Mouse (Mus musculus): ENCODE results near the gene 2010003K11Rik.

The 2010003K11Rik gene

DNA sequence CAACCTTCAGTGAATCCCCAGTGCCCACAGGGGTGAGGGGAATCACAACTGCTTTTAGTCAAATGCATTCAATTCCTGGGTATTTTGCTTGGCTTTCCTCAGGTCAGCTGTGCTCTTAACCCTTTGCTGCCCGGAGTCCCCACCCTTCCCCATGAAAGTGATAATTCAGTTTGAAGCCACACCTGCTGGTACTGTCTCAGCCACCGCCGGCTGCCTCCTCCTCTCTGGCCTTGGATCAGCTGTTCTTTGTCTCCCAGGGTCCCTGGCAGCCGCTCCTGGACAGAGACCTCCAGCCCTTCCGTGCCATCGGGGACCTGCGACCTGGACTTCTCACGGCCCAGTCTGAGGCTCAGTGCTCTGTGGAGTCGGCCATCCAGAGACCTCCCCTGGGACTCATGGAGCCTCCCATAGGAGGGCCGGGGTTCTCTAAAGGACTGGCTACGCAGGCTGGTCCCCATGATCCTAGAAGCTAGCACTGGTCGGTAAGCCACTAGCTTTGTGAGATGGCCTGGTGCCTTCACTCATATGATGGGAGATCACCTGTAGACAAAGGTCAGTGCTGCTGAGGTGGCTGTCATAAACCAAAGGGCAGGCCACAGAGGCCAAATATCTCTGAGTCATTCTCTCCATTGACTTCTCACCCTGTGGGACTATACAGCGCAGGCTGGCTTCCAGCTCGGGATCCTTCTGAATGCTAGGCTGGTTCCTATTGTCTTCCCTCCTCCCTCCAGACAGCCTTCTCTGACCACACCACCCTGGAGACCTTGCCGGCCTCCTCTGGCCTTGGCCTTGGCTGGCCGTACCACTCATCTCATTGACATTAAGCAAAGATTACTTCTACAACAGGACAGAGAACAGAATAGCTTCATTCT, at the start of gene 2010003K11Rik:
Gene 2010003K11Rik, minus strand, starts transcription at position 522 of the 872 bp plus-strand sequence.
- DNase-seq: no peak

DNA sequence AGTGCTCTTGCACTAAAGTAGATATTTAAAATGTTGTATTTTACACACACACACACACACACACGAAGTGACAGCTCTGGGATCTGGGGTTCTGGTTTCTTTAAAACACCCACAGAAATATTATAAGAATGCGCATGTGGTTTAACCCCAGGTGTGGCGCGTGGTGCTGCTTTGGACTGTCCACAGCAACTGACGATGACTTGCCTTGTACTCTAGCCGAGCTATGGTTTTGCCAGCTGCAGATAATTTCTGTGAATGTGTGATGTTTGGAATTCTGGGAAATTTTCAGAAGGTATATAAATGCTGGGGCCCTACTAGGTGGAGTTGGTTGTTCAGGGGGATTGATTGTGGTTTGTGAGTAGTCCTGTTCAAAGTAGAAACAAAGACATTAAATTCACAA, 49.4 kb upstream of the 2010003K11Rik start:
- no peak for DNase-seq

DNA sequence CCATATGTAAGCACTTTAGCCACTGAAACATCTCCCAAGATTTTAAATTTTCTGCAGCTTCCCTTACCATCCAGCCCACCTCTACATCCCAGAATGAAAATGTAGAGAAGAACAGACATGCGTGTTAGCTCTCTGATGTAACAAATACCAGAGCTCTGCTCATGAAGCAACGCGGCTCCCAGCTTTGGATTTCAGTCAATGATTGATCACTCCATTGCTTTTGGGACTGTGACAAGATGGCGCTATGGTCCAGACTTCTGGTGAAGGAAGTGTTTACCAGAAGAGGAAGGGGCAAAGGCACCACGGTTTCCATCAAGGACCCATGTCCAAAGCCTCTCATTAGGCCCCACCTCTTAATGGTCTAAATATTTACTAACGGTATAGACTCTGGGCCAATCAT, 47.5 kb upstream of the 2010003K11Rik start:
- DNase-seq: no peak

DNA sequence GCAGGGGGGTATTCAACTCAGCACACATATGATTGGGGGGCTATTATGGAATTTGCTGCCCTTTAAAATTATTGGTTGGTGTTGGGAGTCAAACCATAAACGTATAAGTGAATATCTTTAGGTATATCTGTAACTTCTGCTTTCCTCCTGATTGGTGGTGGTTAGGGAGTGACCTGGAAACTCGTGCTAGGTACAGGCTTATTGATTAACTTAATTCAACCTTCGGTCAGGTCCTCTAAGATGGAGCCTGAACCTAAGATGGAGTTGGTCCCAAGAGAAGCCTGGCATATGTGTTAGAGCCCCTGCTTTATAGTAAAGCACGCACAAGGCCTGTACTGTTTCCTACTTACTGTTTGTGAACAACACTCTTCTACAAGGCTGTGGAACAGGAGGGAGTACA, 46.7 kb upstream of the 2010003K11Rik start:
- no peak for DNase-seq

DNA sequence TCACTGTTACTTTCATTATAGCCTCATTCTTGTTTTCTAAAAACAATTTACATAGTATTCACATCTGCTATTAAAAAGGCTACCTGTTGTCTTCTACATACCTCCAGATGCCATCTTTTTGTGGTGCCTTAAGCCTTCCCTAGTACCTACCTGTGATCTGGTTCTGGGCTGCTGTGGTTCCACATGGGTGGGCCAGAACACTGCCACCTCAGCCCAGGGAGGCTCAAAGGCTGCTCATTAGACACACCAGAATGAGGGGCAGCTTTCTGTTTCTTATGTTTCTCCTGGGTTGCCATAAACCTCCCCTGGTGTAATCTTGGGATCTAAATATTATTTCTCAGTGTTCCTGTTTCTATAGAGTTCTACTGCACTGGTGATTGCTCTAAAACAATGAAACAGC, 43.7 kb upstream of the 2010003K11Rik start:
- no peak for DNase-seq

DNA sequence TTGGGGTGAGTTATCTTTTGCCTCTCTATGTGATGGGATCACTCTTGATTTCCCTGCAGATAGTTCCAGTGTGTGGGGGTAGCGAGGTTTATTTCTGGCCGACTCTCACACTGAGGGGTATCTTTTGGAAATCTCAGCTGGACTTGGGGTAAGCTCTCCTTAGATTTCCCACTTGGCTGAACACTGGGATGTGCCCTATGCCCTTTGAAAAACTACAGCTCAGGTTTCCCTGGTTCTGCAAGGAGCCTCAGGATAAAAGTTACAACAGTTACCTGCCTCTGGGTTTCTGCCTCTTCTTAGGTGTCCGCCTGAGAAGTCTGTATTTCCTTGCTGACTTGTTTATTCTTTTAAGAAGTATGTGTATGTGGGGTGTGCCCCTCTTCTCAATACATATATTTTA, 42.6 kb upstream of the 2010003K11Rik start:
- no peak for DNase-seq

DNA sequence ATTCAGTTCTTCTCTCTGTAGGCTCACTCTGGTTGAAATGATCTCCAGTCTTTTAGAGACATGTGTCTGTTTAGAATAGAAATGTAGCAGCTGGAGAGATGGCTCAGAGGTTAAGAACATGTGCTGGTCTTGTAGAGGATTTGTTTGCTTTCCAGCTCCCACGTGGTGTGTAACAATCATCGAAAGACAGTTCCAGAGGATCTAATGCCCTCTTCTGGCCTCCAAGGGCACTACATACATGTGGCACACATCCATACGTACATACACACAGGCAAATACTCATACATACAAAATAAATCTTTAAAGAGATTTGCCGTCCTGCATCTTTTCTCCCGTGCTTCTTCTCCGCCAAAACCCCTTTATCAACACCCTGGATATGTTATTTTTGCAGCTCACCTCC, 41.9 kb upstream of the 2010003K11Rik start:
- DNase-seq: no peak

DNA sequence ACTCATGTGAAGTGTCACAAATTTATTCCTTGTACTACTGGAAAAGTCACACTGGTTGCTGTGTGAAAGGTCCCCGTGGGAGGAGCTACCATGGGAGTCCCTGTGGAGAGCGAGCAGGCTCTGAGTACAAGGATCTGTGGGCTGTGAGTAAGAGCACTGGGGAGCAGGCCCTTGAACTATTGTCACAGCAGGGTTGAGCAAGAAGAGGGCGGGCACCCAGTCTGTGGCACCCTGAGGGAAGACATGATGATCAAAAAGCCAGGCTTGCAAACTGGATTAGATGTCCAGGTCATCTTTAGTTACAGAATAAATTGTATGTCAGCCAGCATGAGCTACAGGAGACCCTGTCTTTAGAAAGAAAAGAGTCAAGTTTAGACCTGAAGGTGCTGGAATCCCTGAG, 38.2 kb upstream of the 2010003K11Rik start:
- DNase-seq: no peak

DNA sequence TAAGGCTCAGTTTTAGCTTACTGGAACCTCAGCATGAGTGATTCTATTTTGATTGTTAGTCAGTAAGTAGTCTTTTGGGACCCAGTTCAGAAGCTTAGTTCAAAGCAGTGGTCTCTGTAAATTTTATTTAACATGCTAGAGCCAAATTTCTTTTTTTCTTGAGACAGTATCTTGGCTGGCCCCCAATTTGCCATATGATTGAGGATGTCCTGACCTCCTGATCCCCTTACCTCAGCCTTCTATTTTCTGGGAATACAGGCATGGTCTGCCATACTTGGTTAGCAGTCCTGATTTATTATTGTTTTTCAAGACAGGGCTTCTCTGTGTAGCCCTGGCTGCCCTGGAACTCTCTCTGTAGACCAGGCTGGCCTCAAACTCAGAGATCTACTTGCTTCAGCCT, 37.5 kb upstream of the 2010003K11Rik start:
- no peak for DNase-seq

DNA sequence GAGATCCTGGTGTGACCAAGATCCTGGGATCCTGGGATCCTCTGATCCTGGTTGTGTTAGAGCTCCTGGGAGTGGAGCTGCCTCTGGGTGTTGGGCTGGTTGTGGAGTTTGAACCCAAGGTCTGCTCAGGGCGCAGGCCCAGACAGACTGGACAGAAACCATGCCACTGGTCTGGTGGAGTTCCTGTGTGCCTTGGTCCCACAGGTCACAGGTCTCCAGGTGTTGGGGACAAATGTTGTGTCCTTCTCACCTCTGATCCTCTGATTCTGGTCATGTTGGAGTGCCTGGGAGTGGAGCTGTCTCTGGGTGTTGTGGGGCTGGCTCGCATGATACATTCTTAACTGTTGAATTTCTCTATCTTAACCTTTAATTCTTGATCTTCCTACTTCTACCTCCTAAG, 36.3 kb upstream of the 2010003K11Rik start:
- no peak for DNase-seq

DNA sequence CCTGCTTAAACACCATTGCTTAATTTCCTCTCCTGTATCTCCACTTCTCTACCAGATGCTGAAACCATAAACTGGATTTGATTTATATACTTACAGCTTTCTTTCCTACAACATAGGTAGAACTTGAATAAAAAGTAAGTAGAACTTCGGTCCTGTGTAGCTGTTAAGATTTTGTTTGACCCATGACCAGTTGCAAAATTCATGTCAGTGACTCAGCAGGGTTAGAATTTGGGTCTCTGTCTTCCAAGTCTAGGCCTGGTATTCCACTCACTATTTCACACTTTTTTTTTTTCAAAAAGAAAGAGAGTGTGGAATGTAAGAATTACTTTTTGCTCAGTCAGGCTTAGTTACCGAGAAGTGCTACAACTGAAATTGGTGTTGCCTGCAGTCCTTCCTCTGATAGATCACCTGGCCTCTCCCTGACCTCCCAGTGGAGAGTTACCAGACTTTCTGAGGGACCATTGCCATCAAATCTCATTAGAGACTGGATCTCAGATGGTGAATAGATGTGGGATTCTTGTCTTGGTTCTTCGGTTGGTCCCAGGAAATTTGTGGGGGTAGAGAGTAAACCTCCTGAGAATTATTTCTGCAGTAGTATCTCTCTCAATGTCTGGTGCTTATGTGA, 23.2 kb upstream of the 2010003K11Rik start:
- DNase-seq: no peak

DNA sequence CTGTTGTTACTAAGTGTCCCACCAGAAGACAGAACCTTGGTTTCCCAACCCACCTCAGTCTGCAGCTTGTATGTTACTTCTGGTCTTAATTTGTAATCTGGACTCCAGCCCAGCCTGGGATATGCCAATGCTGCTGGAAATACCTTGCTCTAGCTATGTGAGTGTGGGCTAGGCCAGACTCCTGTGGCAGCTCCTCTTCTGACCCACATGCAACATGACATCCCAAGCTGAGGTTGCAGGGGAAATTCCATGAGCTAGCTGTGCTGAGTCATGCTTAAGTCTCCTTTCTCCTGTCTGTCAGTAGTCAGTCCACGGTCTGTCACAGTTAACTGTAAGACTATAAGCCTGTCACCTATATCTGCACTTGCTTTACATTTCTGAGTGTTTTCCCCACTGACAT, 19.1 kb upstream of the 2010003K11Rik start:
- no peak for DNase-seq

DNA sequence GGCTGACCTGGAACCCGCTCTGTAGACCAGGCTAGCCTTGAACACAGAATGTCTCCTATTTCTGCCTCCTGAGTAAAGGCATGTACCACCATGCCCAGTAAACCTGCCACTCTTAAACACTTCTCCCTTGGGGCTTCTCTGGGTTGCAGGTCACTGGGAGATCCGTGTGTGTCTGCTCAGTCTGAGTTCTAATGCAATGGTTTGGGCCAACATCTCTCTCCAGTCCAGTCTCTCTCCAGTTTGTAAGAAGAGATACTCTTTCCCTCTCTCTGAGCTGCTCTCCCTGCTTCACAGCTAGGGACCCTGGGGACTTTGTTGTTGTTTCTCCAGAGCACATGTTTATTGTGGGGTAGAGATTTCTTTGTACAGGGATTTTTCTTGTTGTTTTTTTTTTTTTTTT, 17.9 kb upstream of the 2010003K11Rik start:
- DNase-seq: no peak

DNA sequence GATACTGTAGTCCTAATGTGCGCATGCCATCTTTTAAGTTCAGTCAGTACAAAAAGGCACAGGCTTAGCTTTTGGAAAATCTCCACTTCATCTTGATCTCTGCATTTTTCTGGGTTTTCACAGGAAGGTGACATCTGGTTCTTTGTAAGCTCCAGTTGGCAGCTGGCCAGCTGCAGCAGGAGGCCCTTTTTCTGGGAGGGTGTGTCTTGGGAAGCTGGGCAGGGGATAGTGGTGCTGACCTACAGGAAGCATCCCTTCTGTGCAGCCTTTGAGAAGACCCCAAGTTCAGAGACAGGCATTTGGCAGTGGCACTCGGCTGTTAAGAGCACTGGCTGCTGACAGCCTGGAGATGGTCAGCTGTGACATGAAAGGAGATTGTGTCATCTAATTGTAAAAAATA, 17.4 kb upstream of the 2010003K11Rik start:
- DNase-seq: peak; percentile 36

DNA sequence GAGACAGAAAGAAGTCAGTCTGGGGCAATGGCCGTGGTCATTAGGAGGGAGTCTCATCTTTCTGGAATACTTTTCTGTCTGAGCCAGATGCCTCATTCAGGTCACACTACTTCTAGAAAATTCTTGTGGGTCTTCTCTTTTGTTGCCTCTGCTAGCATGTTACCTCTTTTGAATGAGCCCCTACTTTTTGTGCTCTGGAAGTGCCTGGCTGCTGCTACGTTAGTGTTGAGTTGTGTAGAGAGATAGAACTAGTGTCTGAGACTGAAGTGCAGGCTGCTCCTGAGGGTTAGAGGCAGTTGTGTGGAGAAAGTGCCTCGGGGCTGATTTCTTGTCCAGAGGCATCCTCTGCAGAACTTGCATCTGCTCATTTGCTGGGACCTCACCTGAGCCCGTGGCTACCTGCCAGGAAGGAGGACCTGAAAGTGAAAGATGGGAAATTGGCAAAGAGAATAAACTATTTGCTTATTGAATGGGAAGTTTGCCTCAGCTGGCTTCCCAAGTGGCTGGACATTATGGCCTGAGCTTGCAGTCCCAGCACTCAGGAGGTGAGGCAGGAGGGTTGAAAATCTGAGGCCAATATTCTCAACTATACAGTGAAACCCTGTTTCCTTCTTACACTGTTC, 15.0 kb upstream of the 2010003K11Rik start:
- DNase-seq: no peak

DNA sequence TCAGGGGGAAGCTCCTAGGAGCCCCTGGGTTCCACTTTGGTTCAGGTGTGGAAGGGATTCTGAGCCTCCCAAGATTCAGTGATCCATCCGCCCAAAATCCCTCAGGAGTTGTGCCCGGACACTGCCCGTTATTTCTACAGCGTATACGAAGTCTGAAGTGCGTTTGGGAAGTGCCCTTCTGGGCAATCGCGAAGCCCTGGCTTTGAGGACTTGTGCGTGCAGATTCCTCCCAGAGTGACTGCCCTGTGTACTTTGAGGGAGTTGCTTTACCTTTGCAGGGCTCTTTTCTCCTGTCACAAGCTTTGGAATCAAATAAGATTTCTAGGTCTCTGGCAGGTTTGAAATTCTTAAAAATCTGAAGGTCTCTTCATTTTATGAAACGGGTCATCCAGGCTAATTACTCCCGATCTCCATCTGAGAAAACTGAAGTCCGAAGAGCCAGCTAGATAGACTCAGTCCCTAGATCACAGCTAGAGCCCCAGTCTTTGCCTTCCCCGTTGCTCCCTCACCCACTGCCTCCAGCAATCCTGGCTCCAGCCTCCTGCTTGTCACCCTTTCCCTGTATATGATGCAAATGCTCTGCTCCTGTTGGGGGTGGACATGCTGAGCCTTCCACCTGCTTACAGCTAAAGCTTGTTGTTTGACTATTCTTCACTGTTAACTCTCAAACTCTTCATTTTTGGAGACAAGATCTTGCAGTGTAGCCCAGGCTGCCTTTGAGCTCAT, 12.9 kb upstream of the 2010003K11Rik start:
- peak; percentile 34 for DNase-seq

DNA sequence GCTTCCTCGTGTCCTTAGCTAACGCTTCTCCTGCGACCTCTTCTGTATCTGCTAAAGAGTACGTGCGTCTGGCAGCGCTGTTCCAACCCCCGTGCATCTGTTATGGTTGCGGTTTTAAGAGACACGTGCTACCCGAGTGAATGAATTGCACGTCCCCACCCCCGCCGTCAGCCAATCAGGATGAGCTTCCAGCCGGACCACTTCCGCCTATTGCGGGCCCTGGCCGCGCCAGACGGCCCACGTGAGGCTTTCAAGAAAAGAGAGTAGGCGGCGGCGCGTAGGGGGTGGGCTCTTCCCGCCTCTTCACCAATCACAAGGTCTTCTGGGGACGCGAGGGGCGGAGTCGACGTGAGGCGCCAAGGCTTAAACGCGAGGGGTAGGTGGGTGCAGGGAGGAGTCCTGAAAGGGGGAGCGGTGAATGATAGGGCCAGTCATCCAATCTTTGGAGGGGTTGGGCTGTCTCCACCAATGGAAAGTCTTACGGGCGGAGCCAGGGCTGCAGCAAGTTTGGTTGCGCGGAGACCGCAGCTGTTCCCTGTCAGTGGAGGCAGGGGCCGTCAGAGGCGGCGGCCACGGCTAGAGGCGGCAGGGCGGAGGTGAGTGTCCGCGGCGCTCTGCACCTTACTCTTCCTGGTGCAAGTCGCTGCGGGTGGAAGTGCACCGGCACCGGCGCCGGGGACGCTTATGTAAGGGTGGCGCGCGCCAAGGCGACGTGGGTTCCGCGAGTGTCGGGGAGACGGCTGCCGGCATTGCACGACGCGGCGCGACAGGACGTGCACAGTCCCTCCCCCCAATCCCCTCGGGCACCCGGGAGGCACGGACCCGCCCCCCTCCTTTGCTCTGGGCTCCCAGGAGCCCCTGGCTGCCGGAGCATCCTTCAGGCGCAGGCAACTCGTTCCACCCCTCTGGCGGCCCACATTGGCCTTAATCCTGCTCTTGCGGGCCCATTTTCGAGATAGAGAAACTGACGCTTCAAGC, 11.9 kb upstream of the 2010003K11Rik start, which contains the start of gene Pcx:
Gene Pcx, plus strand, starts transcription at position 487 of the 978 bp plus-strand sequence.
- DNase-seq: peak; percentile 100

DNA sequence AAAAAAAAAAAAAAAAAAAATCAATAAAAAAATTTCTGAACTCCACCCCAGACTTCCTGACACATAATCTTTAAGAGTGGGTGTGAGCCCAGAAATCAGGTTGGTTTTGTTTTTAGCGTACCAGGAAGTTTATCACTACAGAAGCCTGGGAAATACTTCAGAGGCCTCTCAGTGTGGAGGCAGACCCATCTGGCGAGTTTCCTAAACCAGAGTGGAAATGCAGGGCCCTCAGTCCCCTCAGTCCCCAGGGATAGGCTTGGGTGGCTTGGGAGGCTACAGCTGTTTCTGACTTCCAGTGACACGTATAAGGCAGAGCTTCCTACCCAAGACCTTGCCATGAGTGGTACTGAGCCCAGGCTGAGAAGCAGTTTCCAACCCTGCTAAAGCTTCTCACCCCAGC, 9.4 kb upstream of the 2010003K11Rik start:
- DNase-seq: peak; percentile 38

DNA sequence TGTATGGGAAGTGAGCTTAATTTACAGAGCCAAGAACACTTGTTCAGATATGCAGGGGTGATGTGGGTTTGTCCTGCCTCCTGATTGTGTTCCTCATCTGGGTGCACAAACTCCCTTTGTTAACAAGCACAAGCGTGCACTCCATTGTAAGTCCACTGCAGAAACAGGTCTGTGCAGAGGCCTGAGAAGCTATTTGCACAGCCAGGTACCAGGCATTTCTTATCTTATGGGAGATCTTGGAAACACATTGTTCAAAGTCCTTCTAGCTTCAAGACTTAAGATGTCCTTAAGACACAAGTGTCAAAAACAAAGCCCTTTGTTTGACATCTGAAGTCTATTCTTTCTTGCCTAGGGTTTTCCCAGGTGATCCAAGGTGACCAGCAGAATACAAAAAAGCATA, 6.4 kb upstream of the 2010003K11Rik start:
- no peak for DNase-seq

DNA sequence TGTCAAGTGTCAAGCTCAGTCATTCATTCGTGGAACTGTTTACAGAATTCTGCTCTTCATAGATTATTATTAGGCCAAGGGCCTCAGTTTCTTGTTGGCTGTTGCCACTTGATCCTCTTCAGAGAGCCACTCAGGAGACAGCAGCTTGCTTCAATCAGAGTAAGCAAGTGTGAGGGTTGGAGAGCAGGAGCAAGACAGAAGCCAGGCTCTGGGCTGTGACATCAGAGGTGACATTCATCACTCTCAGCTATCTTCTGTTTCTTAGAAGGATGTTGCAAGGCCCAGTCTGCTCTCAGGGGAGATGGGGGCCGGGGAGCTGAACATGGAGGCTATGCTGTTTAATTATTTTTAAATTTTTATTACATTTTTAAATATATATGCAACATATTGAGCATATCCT, 4.3 kb upstream of the 2010003K11Rik start:
- no peak for DNase-seq

DNA sequence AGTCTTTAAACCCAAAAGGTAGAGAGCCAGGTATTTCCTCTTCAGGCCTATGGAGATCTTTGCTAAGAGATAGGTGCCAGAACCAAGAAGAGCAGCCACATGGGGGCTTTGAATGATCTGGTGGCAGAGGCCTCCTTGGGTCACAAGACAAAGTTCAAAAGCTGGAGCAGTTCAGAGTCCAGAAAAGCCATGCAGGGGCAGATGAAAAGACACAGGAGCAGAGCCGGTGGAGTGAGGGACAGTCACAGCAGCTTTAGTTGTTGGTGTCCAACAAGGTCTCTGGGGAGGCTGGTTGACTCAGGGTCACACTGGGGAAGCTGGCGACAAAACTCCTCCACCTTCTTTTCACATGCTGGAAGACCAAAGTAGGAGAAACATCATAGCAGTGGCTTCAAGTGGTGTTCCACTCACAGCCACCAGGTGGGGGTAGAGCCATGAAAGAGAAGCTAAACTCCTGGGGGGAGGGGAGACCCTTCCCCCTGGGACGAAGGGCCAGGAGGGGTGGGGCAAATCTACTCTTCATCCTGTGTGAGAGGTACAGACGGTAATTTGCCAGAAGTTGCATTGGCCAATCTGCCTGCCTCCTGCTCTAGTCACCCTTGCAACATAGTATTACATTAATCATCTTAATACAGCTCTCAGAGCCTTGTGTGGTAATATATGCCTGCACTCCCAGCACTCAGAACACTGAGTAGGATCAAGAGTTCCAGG, 965 bp downstream of the 2010003K11Rik start:
- DNase-seq: peak; percentile 87
